Mouse (Mus musculus) liver, embryonic 15.5 days (tissue): ENCODE measurements around the gene Srsf3. TPM values are rescaled to one million over a fixed set of nuclear protein-coding genes. Genes with fewer than 3 reads are reported as not detected.

ENCODE experiments used
- ATAC-seq: fragments of 200-750 bp; cut with Nextera tagmentation; 2 replicates; pipeline ENCODE4 v1.8.0; 2017; ENCODE audit warnings: moderate number of reproducible peaks, mild to moderate bottlenecking, moderate library complexity; ENCODE audit not compliant: insufficient read depth
- H3K27ac ChIP-seq: fragments of 300-500 bp; sonication (generic); replicated peaks from 2 replicates; pipeline ENCODE4 v1.5.1; 2015; ENCODE audit warnings: mild to moderate bottlenecking, inconsistent platforms
- H3K27me3 ChIP-seq: fragments of 300-500 bp; sonication (generic); 2 replicates; pipeline ENCODE4 v1.6.1; 2015; ENCODE audit warnings: mild to moderate bottlenecking, inconsistent platforms
- H3K36me3 ChIP-seq: fragments of 300-500 bp; sonication (generic); replicated peaks from 2 replicates; pipeline ENCODE4 v1.6.1; 2015; ENCODE audit warnings: moderate library complexity, mild to moderate bottlenecking, inconsistent platforms
- H3K4me1 ChIP-seq: fragments of 300-500 bp; sonication (generic); replicated peaks from 2 replicates; pipeline ENCODE4 v1.6.1; 2015; ENCODE audit warnings: inconsistent platforms
- H3K4me2 ChIP-seq: fragments of 300-500 bp; sonication (generic); 2 replicates; pipeline ENCODE4 v1.6.1; 2015; ENCODE audit warnings: moderate library complexity, mild to moderate bottlenecking, inconsistent platforms
- H3K4me3 ChIP-seq: fragments of 300-500 bp; sonication (generic); replicated peaks from 2 replicates; pipeline ENCODE4 v1.5.1; 2015; ENCODE audit warnings: mild to moderate bottlenecking, inconsistent platforms
- H3K9ac ChIP-seq: fragments of 300-500 bp; sonication (generic); 2 replicates; pipeline ENCODE4 v1.6.1; 2015; ENCODE audit warnings: moderate library complexity, mild to moderate bottlenecking, inconsistent platforms
- H3K9me3 ChIP-seq: fragments of 300-500 bp; sonication (generic); replicated peaks from 2 replicates; pipeline ENCODE4 v1.6.1; 2016; ENCODE audit warnings: inconsistent platforms
- WGBS: fragments of 180-500 bp; shearing (Covaris S2); methylation state at CpG from one replicate; pipeline ENCODE4 v1.1.7; 2015; ENCODE audit warnings: mixed read lengths; ENCODE audit not compliant: insufficient replicate concordance; 5-methylcytosine and 5-hydroxymethylcytosine counted together
- polyA plus RNA-seq: library from polyadenylated mRNA; unstranded; fragments of >200 nt; fragmentation: Nextera tagmentation; extraction: Ambion mirVana; gene quantifications from 2 replicates; pipeline ENCODE4 v1.2.1, GENCODE M21; 2015

Srsf3 gene
- polyA plus RNA-seq, 1 experiment from 2014 or later, result 215 TPM

DNA sequence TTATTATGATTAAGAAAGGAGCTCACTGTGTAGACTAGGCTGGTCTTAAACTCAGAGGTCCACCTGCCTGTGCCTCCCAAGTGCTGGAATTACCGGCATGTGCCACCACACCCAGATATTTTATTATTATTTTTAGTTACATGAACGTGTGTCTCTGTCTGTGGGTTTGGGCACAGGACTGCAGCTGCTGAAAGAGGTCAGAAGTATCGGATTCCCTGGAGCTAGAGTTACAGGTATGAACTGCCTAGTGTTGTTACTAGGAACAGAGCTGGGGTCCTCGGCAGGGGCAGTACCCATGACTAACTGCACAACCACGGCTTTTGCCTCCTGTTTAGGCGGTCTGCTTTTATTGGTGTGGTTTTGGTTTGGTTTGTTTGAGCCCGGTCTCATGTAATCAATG, 23.8 kb downstream of the Srsf3 start:
- no peaks in the 10 kb centered on the region for H3K9me3 ChIP-seq
- H3K27ac ChIP-seq, result no peak overlapping the region

DNA sequence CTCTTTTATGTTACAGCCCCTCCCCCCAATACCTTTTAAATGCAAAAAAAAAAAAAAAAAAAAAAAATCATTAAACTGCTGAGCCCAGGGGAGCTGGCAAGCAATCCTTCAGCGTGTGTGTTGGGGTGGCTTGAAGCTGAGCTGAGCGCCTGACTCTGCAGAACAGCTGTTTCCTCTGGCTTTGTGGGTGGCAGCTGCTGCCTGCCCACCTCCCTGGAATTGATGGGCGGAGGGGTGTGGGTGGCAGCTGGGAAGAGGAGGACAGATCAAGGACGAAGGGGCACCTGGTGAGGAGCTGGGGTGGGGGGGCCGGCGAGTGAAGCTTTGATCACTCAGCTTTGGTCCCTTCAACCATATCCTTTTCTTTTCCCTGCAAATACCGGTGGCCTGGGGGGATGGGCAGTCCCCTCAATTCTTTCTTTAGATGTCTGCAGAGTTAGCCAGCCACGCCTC, 24.3 kb downstream of the Srsf3 start:
- Histone ChIP-seq H3K27ac (no peak overlapping the region), H3K4me2 (no peak overlapping the region), H3K9me3 (no peaks in the 10 kb centered on the region), H3K9ac (no peak overlapping the region), H3K4me3 (no peak overlapping the region), H3K27me3 (no peaks in the 10 kb centered on the region), H3K36me3 (no peaks in the 10 kb centered on the region), H3K4me1 (peaks cover 25% of the 10 kb centered on the region)
- WGBS, result 9% methylated on average over 8 of the region's 8 CpGs
- ATAC-seq, result no peak

More for the DNA sequence above, 23.8 kb downstream of the Srsf3 start:
- no peak overlapping the region for H3K9ac ChIP-seq
- ATAC-seq, result no peak
- H3K36me3 ChIP-seq, result no peaks in the 10 kb centered on the region
- H3K4me2 ChIP-seq, result no peak overlapping the region
- WGBS, result 30% methylated on average over 7 of the region's 7 CpGs
- H3K27me3 ChIP-seq, result no peaks in the 10 kb centered on the region
- H3K4me3 ChIP-seq, result no peak overlapping the region
- peaks cover 26% of the 10 kb centered on the region for H3K4me1 ChIP-seq

DNA sequence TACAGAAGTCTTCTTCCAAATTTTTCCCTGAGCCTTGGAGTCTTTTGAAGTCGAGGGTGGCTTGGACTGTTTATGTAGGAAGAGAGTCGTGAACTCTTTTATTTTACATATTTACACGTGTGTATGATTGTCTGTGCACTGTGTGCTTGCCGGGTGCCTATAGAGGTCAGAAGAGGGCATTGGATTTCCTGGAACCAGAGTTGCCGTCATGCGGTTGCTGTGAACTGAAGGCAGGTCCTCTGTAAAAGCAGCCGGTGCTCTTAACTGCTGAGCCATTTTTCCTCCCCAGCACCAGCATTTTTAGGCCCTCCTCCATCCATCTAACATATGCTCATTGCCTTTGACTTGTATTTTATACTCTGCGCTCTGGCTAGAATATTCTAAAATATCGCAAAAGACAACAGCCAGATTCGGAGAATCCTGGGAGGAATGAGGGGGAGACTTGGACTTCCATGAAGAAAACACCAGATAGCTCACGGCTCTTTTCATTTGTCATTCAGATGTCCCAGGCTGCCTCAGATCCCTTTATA, 25.0 kb downstream of the Srsf3 start:
- Histone ChIP-seq H3K4me1 (peaks cover 25% of the 10 kb centered on the region), H3K27ac (no peak overlapping the region), H3K36me3 (no peaks in the 10 kb centered on the region), H3K4me3 (no peak overlapping the region), H3K9ac (no peak overlapping the region), H3K9me3 (no peaks in the 10 kb centered on the region), H3K27me3 (no peaks in the 10 kb centered on the region), H3K4me2 (no peak overlapping the region)
- no peak for ATAC-seq
- 59% methylated on average over 11 of the region's 11 CpGs for WGBS

DNA sequence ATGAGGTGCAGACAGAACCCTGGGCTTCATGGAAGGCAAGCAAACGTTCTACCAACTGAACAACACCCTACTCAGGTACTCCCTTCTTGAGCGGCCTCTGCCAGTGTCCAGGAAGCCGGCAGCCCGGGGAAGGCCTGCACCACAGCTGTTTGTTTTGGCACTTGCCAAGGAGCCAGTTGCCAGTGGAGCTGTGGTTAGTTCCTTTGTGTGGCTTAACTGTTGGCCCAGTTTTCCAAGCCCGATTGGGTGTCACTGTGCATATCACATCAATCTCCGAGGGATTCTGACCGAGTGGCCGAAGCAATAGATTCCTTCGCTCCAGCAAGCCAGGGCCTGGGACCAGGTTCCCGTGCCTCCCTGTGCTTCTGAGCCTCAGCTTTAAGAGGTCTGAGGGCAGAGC, 25.5 kb downstream of the Srsf3 start:
- ATAC-seq, result no peak

DNA sequence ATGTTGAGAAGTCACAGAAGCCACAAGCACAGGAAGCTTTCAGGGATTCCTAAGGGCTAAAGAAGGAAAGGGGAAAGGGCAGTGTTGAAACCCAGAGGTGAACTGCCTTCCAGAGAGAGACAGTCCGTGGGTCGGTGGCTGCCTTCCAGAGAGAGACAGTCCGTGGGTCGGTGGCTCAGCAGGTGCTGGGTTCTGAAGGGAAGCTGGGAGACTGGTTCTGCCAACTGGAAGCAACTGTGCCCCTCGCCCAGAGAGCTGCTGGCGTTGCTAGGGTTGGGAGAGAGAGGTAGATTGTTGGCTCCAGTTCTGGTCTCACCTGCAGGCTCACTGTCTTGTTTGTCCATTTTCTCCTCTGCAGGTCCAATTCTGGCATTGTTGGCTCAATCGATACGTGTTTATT, 26.1 kb downstream of the Srsf3 start:
- 58% methylated on average over 8 of the region's 8 CpGs for WGBS
- H3K4me2 ChIP-seq, result no peak overlapping the region
- H3K4me3 ChIP-seq, result no peak overlapping the region
- no peak overlapping the region for H3K27ac ChIP-seq
- H3K9ac ChIP-seq, result no peak overlapping the region
- no peaks in the 10 kb centered on the region for H3K27me3 ChIP-seq
- no peaks in the 10 kb centered on the region for H3K36me3 ChIP-seq
- H3K9me3 ChIP-seq, result no peaks in the 10 kb centered on the region
- H3K4me1 ChIP-seq, result peaks cover 25% of the 10 kb centered on the region
- ATAC-seq, result no peak

More for the DNA sequence above, 25.5 kb downstream of the Srsf3 start:
- H3K27ac ChIP-seq, result no peak overlapping the region
- 62% methylated on average over 10 of the region's 10 CpGs for WGBS
- H3K4me3 ChIP-seq, result no peak overlapping the region
- H3K4me2 ChIP-seq, result no peak overlapping the region
- H3K9me3 ChIP-seq, result no peaks in the 10 kb centered on the region
- peaks cover 25% of the 10 kb centered on the region for H3K4me1 ChIP-seq
- no peaks in the 10 kb centered on the region for H3K27me3 ChIP-seq
- no peaks in the 10 kb centered on the region for H3K36me3 ChIP-seq
- no peak overlapping the region for H3K9ac ChIP-seq

DNA sequence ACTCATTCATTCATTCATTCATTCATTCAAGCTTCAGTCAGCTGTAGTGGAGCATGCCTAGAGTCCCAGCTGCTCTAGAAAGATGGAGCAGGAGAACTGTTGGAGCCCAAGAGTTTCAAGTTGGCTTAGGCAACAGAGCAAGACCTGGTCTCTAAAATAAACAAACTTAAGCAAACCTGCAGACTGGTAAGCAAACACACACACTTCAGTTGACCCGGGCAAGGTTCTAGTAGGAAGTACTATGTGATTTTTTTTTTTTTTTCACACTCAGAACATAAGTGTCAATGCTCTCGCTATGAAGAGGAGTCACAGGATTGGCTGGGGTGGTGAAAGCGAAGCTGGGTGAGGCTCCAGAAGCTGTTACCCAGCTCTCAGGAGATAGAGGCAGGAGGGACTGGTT, 27.2 kb downstream of the Srsf3 start:
- no peak for ATAC-seq
- no peaks in the 10 kb centered on the region for H3K36me3 ChIP-seq
- no peaks in the 10 kb centered on the region for H3K9me3 ChIP-seq
- no peak overlapping the region for H3K4me3 ChIP-seq
- WGBS, result 54% methylated on average over 3 of the region's 3 CpGs
- no peak overlapping the region for H3K9ac ChIP-seq
- H3K4me1 ChIP-seq, result peaks cover 21% of the 10 kb centered on the region
- H3K27me3 ChIP-seq, result no peaks in the 10 kb centered on the region
- no peak overlapping the region for H3K27ac ChIP-seq
- no peak overlapping the region for H3K4me2 ChIP-seq

DNA sequence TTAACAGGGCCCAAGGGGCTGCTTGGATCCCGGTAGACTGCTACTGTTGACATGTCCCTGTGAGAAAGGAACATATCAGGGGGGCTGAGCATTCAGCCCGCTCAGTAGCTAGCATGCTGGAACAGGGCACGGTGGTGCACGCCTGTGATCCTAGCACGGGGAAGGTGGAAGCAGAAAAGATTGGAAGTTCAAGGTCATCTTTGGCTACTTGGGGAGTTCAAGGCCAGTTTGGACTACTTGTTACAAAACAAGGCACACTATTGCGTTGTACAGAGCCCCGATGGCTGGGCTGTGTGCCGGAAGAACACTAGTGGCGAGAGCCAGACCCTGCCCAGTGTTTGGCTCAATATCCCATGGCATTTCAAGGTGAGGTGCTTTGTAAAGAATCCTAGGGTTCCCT, 28.5 kb downstream of the Srsf3 start:
- H3K27ac ChIP-seq, result no peak overlapping the region
- no peak for ATAC-seq
- H3K4me2 ChIP-seq, result no peak overlapping the region
- peaks cover 21% of the 10 kb centered on the region for H3K4me1 ChIP-seq
- WGBS, result 63% methylated on average over 9 of the region's 9 CpGs
- H3K9ac ChIP-seq, result no peak overlapping the region
- H3K9me3 ChIP-seq, result no peaks in the 10 kb centered on the region
- H3K36me3 ChIP-seq, result no peaks in the 10 kb centered on the region
- H3K27me3 ChIP-seq, result no peaks in the 10 kb centered on the region
- no peak overlapping the region for H3K4me3 ChIP-seq

DNA sequence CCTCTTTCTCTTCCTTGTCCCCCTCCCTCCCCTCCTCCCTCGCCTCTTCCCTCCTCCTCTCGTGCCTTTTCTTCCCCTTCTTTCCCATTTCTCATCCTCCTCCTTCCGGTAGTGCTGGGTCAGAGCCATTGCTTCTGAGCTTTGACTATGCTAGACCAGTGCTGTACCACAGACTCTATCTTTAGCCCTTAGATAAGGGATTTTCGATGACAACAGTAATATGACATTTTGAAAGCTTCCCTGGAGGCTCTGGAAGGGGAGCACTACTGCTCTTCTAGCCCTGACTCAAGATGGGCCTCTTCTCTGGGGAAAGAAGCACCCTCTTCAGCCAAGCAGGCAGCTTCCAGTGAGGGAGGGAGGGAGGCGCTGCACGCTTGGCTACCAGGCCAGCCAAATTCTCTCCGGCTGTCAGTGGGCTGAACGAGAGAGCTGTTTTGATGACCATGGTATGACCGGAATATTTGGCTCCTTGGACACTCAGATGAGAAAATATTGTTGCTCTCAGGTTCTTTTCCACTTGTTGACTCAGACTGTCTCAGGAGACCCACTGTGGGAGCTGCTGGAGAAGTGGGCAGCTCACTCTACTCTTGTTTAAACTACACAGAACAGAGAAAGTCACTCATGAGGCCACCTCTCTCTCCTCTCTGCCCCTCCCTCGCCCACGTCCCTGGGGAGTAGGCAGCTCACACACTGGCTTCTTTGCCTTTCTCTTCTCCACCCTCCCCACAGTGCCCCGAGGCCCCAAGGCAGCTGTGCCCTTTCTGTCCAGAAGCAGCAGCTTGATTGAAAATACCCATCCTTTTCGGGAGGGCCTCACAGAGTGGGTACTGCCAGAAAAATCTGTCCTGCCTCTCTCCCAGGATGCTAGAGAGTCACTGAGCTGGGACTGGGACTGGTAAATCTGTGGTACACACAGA, 29.9 kb downstream of the Srsf3 start:
- H3K4me1 ChIP-seq, result peaks cover 12% of the 10 kb centered on the region
- no peak overlapping the region for H3K9ac ChIP-seq

DNA sequence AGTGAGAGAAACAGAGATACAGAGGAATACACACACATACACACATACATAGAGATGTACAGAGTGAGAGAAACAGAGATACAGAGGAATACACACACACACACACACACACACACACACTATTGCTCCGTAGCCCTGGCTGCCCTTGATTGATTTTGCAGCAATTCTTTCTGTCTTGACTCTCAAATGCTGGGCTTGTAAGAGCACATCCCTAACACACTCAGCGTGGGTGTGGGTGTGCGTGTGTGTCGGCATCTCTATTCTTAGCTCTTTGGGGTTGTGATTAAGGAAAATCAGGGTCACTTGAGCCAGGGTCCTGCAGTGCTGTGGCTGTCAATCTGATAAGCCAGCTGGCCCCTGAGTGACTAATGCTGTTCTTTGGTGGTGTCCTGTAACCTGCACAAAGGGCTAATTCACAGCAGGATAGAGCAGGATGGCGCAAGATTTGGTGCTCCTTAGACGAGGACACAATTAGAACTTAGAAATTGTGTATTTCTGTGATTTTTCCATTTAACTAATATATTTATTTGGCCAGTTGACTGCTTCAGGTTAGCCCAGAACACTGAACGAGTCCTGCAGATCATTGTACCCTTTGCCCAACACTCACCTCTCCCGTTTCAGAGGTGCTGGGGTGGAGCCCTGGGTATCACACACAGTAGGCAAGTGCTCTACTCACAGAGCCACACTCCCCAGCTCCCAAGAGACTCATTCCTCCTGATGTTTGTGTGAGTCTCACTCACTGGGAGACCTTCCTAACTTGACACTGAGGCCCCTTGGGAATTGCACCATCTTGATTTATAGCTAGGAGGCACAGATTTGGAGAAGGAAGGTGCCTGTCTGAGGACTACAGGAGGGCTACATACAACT, 30.9 kb downstream of the Srsf3 start:
- Histone ChIP-seq H3K27ac (no peak overlapping the region), H3K4me3 (no peak overlapping the region), H3K27me3 (no peaks in the 10 kb centered on the region), H3K9me3 (no peaks in the 10 kb centered on the region), H3K4me2 (no peak overlapping the region), H3K4me1 (peaks cover 12% of the 10 kb centered on the region), H3K9ac (no peak overlapping the region), H3K36me3 (no peaks in the 10 kb centered on the region)
- 58% methylated on average over 8 of the region's 8 CpGs for WGBS
- ATAC-seq, result no peak

More for the DNA sequence above, 29.9 kb downstream of the Srsf3 start:
- WGBS, result 44% methylated on average over 13 of the region's 13 CpGs
- Histone ChIP-seq H3K27ac (no peak overlapping the region), H3K36me3 (no peaks in the 10 kb centered on the region), H3K27me3 (no peaks in the 10 kb centered on the region), H3K4me2 (no peak overlapping the region), H3K4me3 (no peak overlapping the region), H3K9me3 (no peaks in the 10 kb centered on the region)
- ATAC-seq, result no peak

DNA sequence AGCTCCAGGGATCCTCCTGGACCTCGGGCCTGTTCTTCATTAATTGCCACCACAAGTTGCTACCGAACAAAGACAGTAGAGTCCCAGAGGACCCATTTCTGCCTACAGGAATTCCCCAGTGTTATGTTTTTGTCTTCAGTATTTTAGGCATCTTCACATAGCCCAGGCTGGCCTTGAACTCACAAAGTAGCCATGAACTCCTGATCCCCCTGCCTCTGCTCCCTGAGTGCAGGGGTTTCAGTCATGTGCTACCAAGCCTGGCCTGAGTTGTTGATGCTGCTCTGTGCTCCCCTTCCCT, 31.5 kb downstream of the Srsf3 start:
- no peaks in the 10 kb centered on the region for H3K9me3 ChIP-seq
- no peaks in the 10 kb centered on the region for H3K36me3 ChIP-seq
- ATAC-seq, result no peak
- H3K27ac ChIP-seq, result no peak overlapping the region
- no peak overlapping the region for H3K4me2 ChIP-seq
- no peaks in the 10 kb centered on the region for H3K27me3 ChIP-seq
- peaks cover 12% of the 10 kb centered on the region for H3K4me1 ChIP-seq
- H3K4me3 ChIP-seq, result no peak overlapping the region
- 56% methylated on average over 2 of the region's 2 CpGs for WGBS
- no peak overlapping the region for H3K9ac ChIP-seq

DNA sequence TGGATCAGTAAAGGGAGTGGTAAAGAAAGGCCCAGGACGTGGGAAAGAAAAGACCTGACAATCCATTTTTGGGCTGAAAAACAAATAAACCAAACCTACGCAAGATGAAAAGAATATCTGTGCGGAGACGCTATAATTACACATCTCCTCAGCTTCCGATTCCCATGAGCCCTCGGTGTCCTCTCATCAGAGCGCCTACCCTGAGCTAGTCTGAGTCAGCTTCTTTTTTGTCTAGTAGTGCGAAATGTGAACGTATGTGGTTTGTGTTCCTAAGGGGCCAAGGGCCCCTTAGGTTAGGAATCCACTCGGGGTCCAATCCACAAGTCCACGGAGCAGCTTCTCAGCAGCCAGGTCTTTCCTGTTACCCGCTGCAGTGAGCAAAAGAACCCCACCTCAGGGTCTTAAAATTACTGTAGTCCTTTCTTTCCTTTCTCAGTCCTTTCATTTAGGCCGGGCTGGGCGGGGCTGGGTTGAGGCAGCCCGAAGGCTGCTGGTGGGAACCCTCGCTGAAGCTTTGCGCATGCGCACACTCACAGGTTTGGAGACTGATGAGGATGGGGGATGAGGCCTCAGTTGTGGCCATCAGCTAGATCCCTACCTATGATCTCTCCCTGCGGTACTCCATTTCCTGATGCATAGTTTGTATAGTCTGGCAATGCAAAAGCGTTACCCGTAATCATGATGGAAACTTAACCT, 33.0 kb downstream of the Srsf3 start:
- peaks cover 5% of the 10 kb centered on the region for H3K4me1 ChIP-seq
- no peak for ATAC-seq
- WGBS, result 70% methylated on average over 21 of the region's 21 CpGs

More for the DNA sequence above, 33.0 kb downstream of the Srsf3 start:
- H3K9me3 ChIP-seq, result no peaks in the 10 kb centered on the region
- H3K4me3 ChIP-seq, result no peak overlapping the region
- H3K27ac ChIP-seq, result no peak overlapping the region
- no peaks in the 10 kb centered on the region for H3K36me3 ChIP-seq
- no peak overlapping the region for H3K9ac ChIP-seq
- no peaks in the 10 kb centered on the region for H3K27me3 ChIP-seq
- no peak overlapping the region for H3K4me2 ChIP-seq
